Mouse (Mus musculus) erythroblast, embryonic 14.5 days (primary cell): ENCODE data around the gene Anks1b.

Experiments
- GATA1 ChIP-seq: IDR thresholded peaks from 2 replicates; pipeline ENCODE4 v1.6.1; 2012; ENCODE audit warnings: low read length, inconsistent platforms, mixed read lengths
- TAL1 ChIP-seq: IDR thresholded peaks from 3 replicates; pipeline ENCODE4 v1.6.1; 2012; ENCODE audit warnings: low read length, inconsistent platforms, mixed read lengths

GRCm38 (mm10) chr10:90708822-90709601 is 835.7 kb downstream of the Anks1b start:
- TF ChIP-seq GATA1, result no peak
- no peak for TF ChIP-seq TAL1
